Mouse (Mus musculus) layer of hippocampus, adult 6 months (tissue): Measurements from ENCODE around the gene Pgs1. TPM values are rescaled to one million over a fixed set of nuclear protein-coding genes. Genes with fewer than 3 reads are reported as not detected.

ENCODE experiments used
- long read RNA-seq, 2 experiments: library from polyadenylated mRNA; unstranded; transcript quantifications; one replicate each; pipeline ENCODE4 v2.0.0; 2019 to 2020
- microRNA-seq: library from miRNA; unstranded; fragments of <30 nt; microRNA quantifications from one replicate; pipeline ENCODE4 v1.2.0, GENCODE M21; 2020
- polyA plus RNA-seq: library from polyadenylated mRNA; unstranded; fragments of <200 nt; fragmentation: Nextera tagmentation; gene quantifications from 2 replicates; pipeline ENCODE4 v1.2.3, GENCODE M21; 2021

The Pgs1 gene
- polyA plus RNA-seq = 78.4 and 87.1 TPM in 2 replicates
- long read RNA-seq, experiment 1, transcript Pgs1-203 (10 exons, 2,863 nt) = major isoform, 184 of 239 reads
- long read RNA-seq, experiment 1, partial matches to known transcripts = 21 of 239 reads
- long read RNA-seq, experiment 1, other reads (novel, unspliced or antisense) = 29 of 239 reads
- long read RNA-seq, experiment 2, transcript Pgs1-203 (10 exons, 2,863 nt) = major isoform, 817 of 1,038 reads
- long read RNA-seq, experiment 2, transcript Pgs1-201 (10 exons, 2,197 nt) = minor isoform, 32 of 1,038 reads
- long read RNA-seq, experiment 2, partial matches to known transcripts = 18 of 1,038 reads
- long read RNA-seq, experiment 2, other reads (novel, unspliced or antisense) = 170 of 1,038 reads

GRCm38 (mm10) chr11:117986126-117987031 is at the start of gene Pgs1:
Pgs1 (plus strand) TSS chr11:117986292.

GRCm38 (mm10) chr11:117969945-117970872 is 15.9 kb upstream of the Pgs1 start, which contains the start of gene Socs3:
Socs3 (minus strand) TSS chr11:117970047.

Small RNAs within 50 kb of the gene (microRNA-seq; reads per million reads assigned to microRNA genes)
- 1.7 reads per million for gene Mir6933

Other genes with a start within 250 kb of the Pgs1 start
- 0.23 and 0.38 TPM in 2 replicates for gene Tmc8, start 204.2 kb upstream of the Pgs1 start, polyA plus RNA-seq
- 5.7 and 6.9 TPM in 2 replicates for gene Tmc6, start 204.1 kb upstream of the Pgs1 start, polyA plus RNA-seq
- not detected in 2 replicates for gene 6030468B19Rik, start 188.6 kb upstream of the Pgs1 start, polyA plus RNA-seq
- gene Gm20708, start 176.6 kb upstream of the Pgs1 start, polyA plus RNA-seq = 0.23 and 0.29 TPM in 2 replicates
- gene Syngr2, start 176.6 kb upstream of the Pgs1 start, polyA plus RNA-seq = 14.5 and 15.3 TPM in 2 replicates
- 3.0 and 4.3 TPM in 2 replicates for gene Afmid, start 160.4 kb upstream of the Pgs1 start, polyA plus RNA-seq
- 0.36 and 0.68 TPM in 2 replicates for gene Tk1, start 160.2 kb upstream of the Pgs1 start, polyA plus RNA-seq
- gene Birc5, start 137.0 kb upstream of the Pgs1 start, polyA plus RNA-seq = 1.4 and 1.8 TPM in 2 replicates
- not detected in 2 replicates for gene Tmem235, start 125.5 kb upstream of the Pgs1 start, polyA plus RNA-seq
- gene Tha1, start 112.8 kb upstream of the Pgs1 start, polyA plus RNA-seq = 2.9 and 4.0 TPM in 2 replicates
- gene Socs3, start 16.2 kb upstream of the Pgs1 start, polyA plus RNA-seq = 1.5 and 1.7 TPM in 2 replicates
- not detected in 2 replicates for gene Dnah17, start 144.3 kb downstream of the Pgs1 start, polyA plus RNA-seq